Mouse (Mus musculus) naive thymus-derived CD4-positive, alpha-beta T cell, adult 2 months (primary cell): ENCODE data around the gene Ppp4c.
"Not testable (repeated sequence)": the region's sequence is repeated elsewhere in the genome, so short reads cannot be mapped to it uniquely, and the experiment has no call there.

Experiments
- DNase-seq: peaks from one replicate; pipeline ENCODE4 v3.0.0-alpha.2; 2011; ENCODE audit warnings: low read depth

Ppp4c gene

DNA sequence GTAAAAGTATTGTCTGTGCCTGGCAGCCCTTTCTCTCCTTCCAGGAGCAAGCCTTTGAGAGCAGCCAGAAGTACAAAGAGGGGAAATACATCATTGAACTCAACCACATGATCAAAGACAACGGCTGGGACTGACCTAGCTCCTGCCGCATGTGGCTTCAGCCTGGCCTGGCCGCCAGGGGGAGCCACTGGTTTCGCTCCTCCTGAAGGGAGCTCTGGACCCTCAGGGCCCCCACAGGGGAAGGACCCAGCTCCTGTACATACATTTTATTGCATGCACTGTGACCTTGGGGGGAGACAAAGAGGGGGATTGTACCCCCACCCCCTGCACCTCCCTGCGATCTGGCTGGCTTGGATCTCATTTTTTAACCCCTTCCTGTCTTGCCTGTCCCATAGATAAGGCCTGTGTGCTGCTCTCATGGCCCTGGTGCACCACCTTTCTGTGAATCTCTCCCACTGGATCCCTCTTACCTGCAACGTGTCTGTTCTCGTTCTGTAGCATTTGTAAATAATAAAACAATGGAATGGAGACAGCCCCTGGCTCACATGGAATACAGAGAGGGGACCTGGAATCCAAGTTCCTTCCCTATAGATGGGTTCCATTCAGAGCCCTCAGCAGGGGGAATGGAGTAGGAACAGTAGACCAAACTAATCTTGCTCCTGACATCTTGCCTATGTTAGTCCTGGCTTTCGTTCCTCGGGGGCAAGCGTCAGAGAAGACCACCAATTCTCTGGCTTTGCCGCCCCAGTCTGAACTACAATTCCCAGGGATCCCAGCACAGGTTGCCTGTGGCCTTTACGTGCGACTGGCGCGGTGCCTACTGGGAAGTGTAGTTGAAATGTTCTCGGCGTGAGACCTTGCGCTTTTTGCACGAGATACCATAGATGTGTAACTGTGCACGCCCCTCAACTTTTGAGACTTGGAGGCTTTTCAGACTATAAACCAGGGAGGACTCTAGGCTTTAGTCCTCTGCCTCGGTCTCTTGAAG is 12.0 kb downstream of the Ppp4c start:
- peak; percentile 88 for DNase-seq

DNA sequence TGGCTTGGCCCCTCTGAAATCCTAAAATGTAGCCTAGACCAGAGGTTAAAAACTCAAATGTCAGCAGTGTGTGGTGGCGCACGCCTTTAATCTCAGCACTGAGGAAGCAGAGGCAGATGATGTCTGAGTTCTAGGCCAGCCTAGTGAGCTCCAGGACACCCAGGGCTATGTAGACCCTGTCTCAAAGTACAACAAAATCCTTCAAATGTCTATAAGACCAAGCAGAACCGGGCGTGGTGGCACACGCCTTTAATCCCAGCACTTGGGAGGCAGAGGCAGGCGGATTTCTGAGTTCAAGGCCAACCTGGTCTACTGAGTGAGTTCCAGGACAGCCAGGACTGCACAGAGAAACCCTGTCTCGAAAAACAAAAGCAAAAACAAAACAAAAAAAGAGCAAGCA is 13.2 kb downstream of the Ppp4c start:
- DNase-seq, result not testable (repeated sequence)

DNA sequence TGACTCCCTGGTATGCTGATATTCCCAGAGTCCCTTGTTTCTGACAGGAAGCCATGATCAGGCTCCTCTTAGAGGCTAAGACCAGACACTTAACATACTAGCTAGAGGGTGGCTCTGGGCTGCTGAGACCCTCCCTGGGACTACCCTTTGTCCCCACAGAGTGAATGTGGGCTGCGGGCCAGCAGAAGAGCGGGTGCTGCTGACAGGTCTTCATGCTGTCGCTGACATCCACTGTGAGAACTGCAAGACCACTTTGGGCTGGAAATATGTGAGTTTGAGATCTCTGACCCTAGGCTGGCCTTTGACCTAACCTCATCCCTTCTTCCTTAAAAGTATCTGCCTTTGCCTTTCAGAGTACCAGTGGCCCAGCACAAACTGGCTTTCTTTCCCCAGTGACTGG is 14.1 kb downstream of the Ppp4c start:
- DNase-seq, result no peak

- DNase-seq, result peak; percentile 41
These were observed 14.8 kb downstream of the Ppp4c start for GRCm38 (mm10) chr7:126777476-126777875.

- peak; percentile 93 for DNase-seq
These were observed 15.7 kb downstream of the Ppp4c start, which contains the start of gene Ypel3 for GRCm38 (mm10) chr7:126776598-126777057. Gene Ypel3, plus strand, starts transcription at chr7:126776955.

- no peak for DNase-seq
These were observed 16.4 kb downstream of the Ppp4c start for GRCm38 (mm10) chr7:126775978-126776234.

DNA sequence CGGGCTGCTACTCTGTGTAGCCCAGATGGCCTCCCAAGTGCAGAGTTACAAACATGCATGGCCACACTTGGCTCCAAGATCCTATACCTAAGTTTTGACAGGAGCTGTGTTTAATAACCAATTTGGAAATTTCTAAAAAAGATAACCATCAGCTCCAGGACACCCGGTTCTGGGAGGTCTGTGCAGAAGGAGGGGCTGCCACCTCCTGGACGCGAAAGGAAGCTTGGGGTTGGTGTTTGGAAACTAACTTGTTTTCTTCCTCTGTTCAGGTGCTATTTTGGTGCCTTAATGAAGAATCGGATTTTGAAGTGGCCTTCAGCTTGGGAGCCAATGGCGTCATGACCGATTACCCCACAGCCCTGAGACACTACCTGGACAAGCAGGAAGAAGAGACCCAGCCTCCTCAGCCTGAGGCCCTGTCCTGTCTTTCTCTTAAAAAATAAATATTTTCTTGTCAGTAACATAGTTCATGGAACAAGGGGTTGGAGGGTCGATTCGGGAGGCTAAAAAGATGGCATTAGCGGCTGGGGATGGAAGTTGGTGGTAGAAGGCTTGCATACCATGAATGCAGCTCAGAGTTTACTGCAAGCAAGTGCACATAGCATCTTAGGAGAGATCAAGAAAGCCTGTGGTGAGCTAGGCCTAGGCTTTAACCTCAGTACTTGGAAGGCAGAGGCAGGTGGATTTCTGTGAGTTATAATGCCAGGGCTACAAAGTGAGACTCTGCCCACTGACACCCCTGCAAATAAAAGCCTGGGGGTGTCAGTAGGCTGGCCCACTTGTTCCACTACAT is 16.9 kb downstream of the Ppp4c start:
- DNase-seq, result peak; percentile 48

DNA sequence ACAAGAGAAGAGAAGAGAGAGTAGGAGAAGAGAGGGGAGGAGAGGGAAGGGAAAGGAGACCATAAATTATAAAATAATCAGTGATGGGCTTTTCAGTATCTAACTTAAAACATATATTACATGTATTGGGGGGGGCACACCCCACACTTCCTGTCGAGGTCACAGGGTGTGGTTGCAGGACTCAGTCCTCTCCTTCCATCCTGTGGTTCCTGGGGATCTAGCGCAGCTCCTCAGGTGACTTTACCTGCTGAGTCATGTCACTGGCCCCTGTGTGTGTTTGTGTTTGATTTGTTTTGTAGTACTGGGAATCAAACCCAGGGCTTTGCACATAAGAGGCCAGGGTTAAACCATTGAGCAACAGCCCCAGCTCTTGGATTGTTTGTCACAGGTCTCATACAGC is 17.8 kb downstream of the Ppp4c start:
- DNase-seq, result peak; percentile 49

- no peak for DNase-seq
These were observed 18.9 kb downstream of the Ppp4c start for GRCm38 (mm10) chr7:126773351-126773750.

GRCm38 (mm10) chr7:126770784-126771183 is 21.5 kb downstream of the Ppp4c start:
- DNase-seq, result no peak

GRCm38 (mm10) chr7:126767001-126767400 is 25.3 kb downstream of the Ppp4c start:
- DNase-seq, result no peak

- DNase-seq, result no peak
These were observed 26.1 kb downstream of the Ppp4c start, which contains the start of gene Gdpd3 for GRCm38 (mm10) chr7:126766201-126766600. Gene Gdpd3, plus strand, starts transcription at chr7:126766334.

- DNase-seq, result no peak
These were observed 26.8 kb downstream of the Ppp4c start for GRCm38 (mm10) chr7:126765540-126765939.

- no peak for DNase-seq
These were observed 29.8 kb downstream of the Ppp4c start for GRCm38 (mm10) chr7:126762471-126763008.

DNA sequence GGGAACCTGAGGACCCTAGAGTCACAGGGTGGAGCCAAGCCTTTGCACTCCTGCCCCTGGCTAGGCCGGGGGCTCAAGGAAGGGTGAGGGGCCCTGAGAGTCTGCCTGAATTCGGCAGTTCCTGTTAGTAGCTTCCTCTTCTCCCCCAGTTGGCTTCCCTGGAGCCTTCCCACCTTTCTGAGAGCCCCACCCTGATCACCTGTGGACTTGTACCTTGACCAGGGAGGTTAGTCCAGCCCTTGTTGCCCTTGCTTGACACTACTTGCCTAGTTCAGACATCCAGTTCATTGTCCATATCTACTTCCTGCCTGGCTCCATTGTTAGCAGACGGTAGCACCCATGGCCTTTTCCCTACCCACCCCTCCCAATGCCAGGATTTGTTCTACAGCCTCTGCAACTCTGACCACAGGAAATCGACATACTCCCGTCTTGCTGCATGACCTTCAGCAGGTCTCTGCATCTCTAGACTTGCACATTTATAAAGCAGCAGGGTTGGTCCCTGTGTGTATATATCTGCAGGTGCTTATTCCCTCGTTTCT is 30.7 kb downstream of the Ppp4c start:
- no peak for DNase-seq

- no peak for DNase-seq
These were observed 31.3 kb downstream of the Ppp4c start for GRCm38 (mm10) chr7:126760956-126761355.

DNA sequence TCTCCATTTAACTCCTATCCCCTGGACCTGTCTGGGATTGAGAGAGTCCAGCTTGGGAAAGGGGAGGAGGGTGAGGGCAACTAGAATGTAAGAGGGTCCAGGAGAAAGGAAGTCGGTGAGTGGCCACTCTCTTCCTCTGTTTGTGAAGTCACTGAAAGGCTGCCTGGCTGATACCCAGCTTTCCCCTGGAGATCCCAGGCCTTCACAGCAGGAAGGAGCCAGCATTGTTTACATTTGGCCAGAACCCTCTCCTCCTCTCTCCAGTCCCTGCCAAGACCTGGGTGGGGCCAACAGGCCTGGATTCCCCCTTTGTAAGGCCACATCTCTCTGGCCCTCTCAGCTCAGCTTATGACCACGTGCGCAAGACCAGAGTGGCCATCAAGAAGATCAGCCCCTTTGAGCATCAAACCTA is 31.9 kb downstream of the Ppp4c start:
- DNase-seq, result no peak

GRCm38 (mm10) chr7:126759672-126760390 is 32.5 kb downstream of the Ppp4c start:
- DNase-seq, result peak; percentile 53

GRCm38 (mm10) chr7:126759050-126759671 is 33.1 kb downstream of the Ppp4c start, which contains the start of gene Mapk3:
Gene Mapk3, plus strand, starts transcription at chr7:126759601.
- peak; percentile 95 for DNase-seq

DNA sequence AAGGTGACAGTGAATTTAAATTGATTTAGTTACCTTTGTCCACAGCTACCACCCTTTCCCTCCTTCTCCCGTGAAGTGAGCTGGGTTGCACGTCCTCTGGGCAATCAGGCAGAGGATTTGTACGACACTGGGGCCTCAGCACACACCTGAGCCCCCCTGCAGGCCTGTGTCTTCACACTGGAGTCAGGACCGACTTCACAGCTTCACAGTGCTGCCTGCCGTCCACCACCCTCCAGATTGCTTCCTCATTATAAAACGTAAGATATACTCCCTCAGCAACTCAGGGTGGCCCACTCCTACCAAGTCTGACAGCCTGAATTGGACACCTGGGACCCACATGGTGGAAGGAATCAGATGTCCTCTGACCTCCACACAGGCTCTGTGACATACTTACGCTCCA is 33.8 kb downstream of the Ppp4c start:
- DNase-seq, result no peak

DNA sequence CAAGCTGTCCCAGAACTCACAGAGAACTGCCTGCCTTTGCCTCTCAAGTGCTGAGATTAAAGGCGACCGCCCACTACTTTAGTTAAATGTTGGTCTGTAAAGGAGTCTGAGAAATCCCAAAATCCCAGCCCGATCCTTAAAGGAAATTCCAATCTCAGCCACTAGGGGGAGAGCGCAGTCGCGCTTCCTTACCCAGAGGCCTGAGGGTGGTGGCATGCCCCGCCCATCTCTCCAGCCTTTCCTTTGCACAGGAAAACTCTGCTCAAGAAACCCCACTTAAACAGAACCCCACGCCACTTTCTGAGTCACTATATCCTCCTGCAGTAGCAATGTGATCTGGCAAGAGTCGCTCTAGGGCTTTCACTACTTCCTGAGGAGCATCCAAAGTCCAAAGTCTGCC is 37.4 kb downstream of the Ppp4c start:
- peak; percentile 81 for DNase-seq
